In the genomic region with DNA sequence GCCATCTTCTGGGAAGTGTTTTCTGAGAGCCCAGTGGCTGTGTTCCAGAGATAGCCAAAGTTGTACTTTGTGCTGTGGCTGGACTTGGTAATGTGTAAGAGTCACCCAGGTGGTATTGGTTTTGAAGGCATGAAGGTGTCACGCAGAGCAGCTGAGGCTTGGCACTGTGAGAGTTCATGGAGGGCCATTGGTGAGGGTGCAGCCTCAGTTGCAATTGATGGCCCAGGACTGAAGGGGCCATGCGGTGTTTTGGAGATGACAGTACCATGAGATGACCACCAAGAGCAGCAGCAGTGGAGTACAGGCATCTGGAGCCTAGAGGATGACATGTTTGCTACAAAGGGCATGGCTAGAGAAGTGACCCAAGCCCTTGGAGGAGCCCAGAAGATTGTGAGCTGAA, we compare ENCODE assay signal across 42 mouse cellular contexts. TPM values are rescaled to one million over a fixed set of nuclear protein-coding genes. Genes with fewer than 3 reads are reported as not detected.
"Had no signal": no experiment of that assay in that cellular context is flagged by ENCODE, and none has a peak within 500 bp of the region (broad histone marks: within the 10 kb centered on the region; RNA-seq: fewer than 3 reads in every experiment).

No protein-coding gene starts in this region.

RNA-seq across cellular contexts. Expression of a gene that starts 2.2 kb away (rescaled TPM):
- total RNA-seq: heart, postnatal 10 days; heart, postnatal 14 days; heart, postnatal 25 days; heart, postnatal 36 days; heart, postnatal 4 days; hematopoietic stem cell, adult 5-6 weeks; hindbrain, postnatal 0 days; layer of hippocampus, adult 18-20 months; layer of hippocampus, adult 2 months; layer of hippocampus, adult 8-10 months; layer of hippocampus, postnatal 10 days; layer of hippocampus, postnatal 14 days; layer of hippocampus, postnatal 25 days; layer of hippocampus, postnatal 36 days; left cerebral cortex, adult 18-20 months; left cerebral cortex, adult 2 months had no signal
- polyA plus RNA-seq: heart, embryonic 10.5 days; heart, embryonic 11.5 days; heart, embryonic 12.5 days; heart, embryonic 13.5 days; heart, embryonic 14.5 days; heart, embryonic 15.5 days; heart, embryonic 16.5 days; heart, postnatal 0 days; hindbrain, embryonic 10.5 days; hindbrain, embryonic 11.5 days; hindbrain, embryonic 12.5 days; hindbrain, embryonic 13.5 days; hindbrain, embryonic 14.5 days; hindbrain, embryonic 15.5 days; hindbrain, embryonic 16.5 days; hindbrain, postnatal 0 days; inflammation-experienced regulatory T-cells, adult 6 months; intestine, embryonic 14.5 days; intestine, embryonic 15.5 days; intestine, embryonic 16.5 days; intestine, postnatal 0 days; kidney, adult 2 months; kidney, embryonic 14.5 days; kidney, embryonic 15.5 days; kidney, embryonic 16.5 days; kidney, postnatal 0 days; large intestine, adult 2 months had no signal
